Mouse (Mus musculus) layer of hippocampus, postnatal 36 days (tissue): Measurements from ENCODE around the gene Ly86. TPM values are rescaled to one million over a fixed set of nuclear protein-coding genes. Genes with fewer than 3 reads are reported as not detected.
A peak's percentile ranks its signal among the peaks of the same experiment; 100 is the strongest.

Experiments
- DNase-seq, 2 experiments: peaks; one replicate each; pipeline ENCODE4 v3.0.0; 2022
- total RNA-seq, 2 experiments: library from RNA; stranded (reverse); gene quantifications; 2 replicates each; pipeline ENCODE4 v1.2.3; 2021

Ly86 gene
- total RNA-seq: 1 to 10 TPM; 8.9 to 9.6 TPM

- DNase-seq: no peak
Measured at GRCm38 (mm10) chr13:37344909-37345772, at the start of gene Ly86. Gene Ly86 (plus strand): TSS chr13:37345208.

- DNase-seq: no peak
Measured at GRCm38 (mm10) chr13:37297886-37298285, 47.1 kb upstream of the Ly86 start.

- no peak for DNase-seq
Measured at GRCm38 (mm10) chr13:37298856-37299255, 46.2 kb upstream of the Ly86 start.

- no peak for DNase-seq
Measured at GRCm38 (mm10) chr13:37302877-37303276, 42.1 kb upstream of the Ly86 start.

- no peak for DNase-seq
Measured at GRCm38 (mm10) chr13:37308006-37308405, 37.0 kb upstream of the Ly86 start.

- no peak for DNase-seq
Measured at GRCm38 (mm10) chr13:37309296-37309695, 35.7 kb upstream of the Ly86 start.

- DNase-seq: no peak
Measured at GRCm38 (mm10) chr13:37310331-37310730, 34.7 kb upstream of the Ly86 start.

- peak in 1 of 2 experiments; percentile 46 for DNase-seq
Measured at GRCm38 (mm10) chr13:37311555-37312221, 33.3 kb upstream of the Ly86 start.

GRCm38 (mm10) chr13:37312222-37312928, 32.6 kb upstream of the Ly86 start:
- DNase-seq: peak; percentile 87 to 91

- no peak for DNase-seq
Measured at GRCm38 (mm10) chr13:37312951-37313350, 32.1 kb upstream of the Ly86 start.

- DNase-seq: peak; percentile 51 to 60
Measured at GRCm38 (mm10) chr13:37325504-37325903, 19.5 kb upstream of the Ly86 start.

GRCm38 (mm10) chr13:37329747-37330146, 15.3 kb upstream of the Ly86 start:
- no peak for DNase-seq

GRCm38 (mm10) chr13:37330971-37331370, 14.0 kb upstream of the Ly86 start:
- DNase-seq: no peak

- DNase-seq: no peak
Measured at GRCm38 (mm10) chr13:37332779-37333543, 12.0 kb upstream of the Ly86 start.

- no peak for DNase-seq
Measured at GRCm38 (mm10) chr13:37333544-37333870, 11.5 kb upstream of the Ly86 start.

- no peak for DNase-seq
Measured at GRCm38 (mm10) chr13:37337269-37337668, 7.7 kb upstream of the Ly86 start.

- no peak for DNase-seq
Measured at GRCm38 (mm10) chr13:37337871-37338270, 7.1 kb upstream of the Ly86 start.

GRCm38 (mm10) chr13:37342804-37343203, 2.2 kb upstream of the Ly86 start:
- no peak for DNase-seq

GRCm38 (mm10) chr13:37345823-37346222, 815 bp downstream of the Ly86 start:
- DNase-seq: no peak

GRCm38 (mm10) chr13:37347871-37348595, 3.0 kb downstream of the Ly86 start:
- no peak for DNase-seq

- DNase-seq: no peak
Measured at GRCm38 (mm10) chr13:37349051-37349450, 4.0 kb downstream of the Ly86 start.

- no peak for DNase-seq
Measured at GRCm38 (mm10) chr13:37353016-37353415, 8.0 kb downstream of the Ly86 start.
